Mouse (Mus musculus) yolk sac, embryonic 10.5 days (tissue): Measurements from ENCODE around the gene Bptf.
"Not testable (repeated sequence)": the region's sequence is repeated elsewhere in the genome, so short reads cannot be mapped to it uniquely, and the experiment has no call there.

Experiments
- DNase-seq: peaks from one replicate; pipeline ENCODE4 v3.0.0-alpha.2; 2017; ENCODE audit warnings: low spot score

Gene Bptf

GRCm38 (mm10) chr11:107016893-107017292 lies 115.0 kb downstream of the Bptf start:
- no peak for DNase-seq

- DNase-seq: not testable (repeated sequence)
Observed at GRCm38 (mm10) chr11:107015535-107016187, 116.3 kb downstream of the Bptf start.

GRCm38 (mm10) chr11:107014597-107015309 lies 117.2 kb downstream of the Bptf start:
- peak; percentile 82 for DNase-seq

GRCm38 (mm10) chr11:107014020-107014585 lies 117.8 kb downstream of the Bptf start:
- no peak for DNase-seq

- peak; percentile 97 for DNase-seq
Observed at GRCm38 (mm10) chr11:107012324-107013017, 119.5 kb downstream of the Bptf start.

GRCm38 (mm10) chr11:107011669-107012323 lies 120.1 kb downstream of the Bptf start:
- DNase-seq: peak; percentile 39

GRCm38 (mm10) chr11:107011171-107011570 lies 120.8 kb downstream of the Bptf start:
- DNase-seq: no peak

- no peak for DNase-seq
Observed at GRCm38 (mm10) chr11:107010447-107010846, 121.5 kb downstream of the Bptf start.

GRCm38 (mm10) chr11:107005538-107005937 lies 126.4 kb downstream of the Bptf start:
- DNase-seq: no peak

GRCm38 (mm10) chr11:107001760-107002675 lies 129.9 kb downstream of the Bptf start:
- no peak for DNase-seq

GRCm38 (mm10) chr11:106999949-107000513 lies 131.9 kb downstream of the Bptf start:
- no peak for DNase-seq

- DNase-seq: peak; percentile 95
Observed at GRCm38 (mm10) chr11:106999151-106999948, 132.6 kb downstream of the Bptf start, which contains the start of gene Kpna2. Gene Kpna2 (minus strand): TSS chr11:106999541.

GRCm38 (mm10) chr11:106998651-106999150 lies 133.2 kb downstream of the Bptf start:
- DNase-seq: peak; percentile 51

GRCm38 (mm10) chr11:106997976-106998375 lies 134.0 kb downstream of the Bptf start:
- DNase-seq: no peak

GRCm38 (mm10) chr11:106996492-106996891 lies 135.4 kb downstream of the Bptf start:
- DNase-seq: not testable (repeated sequence)

GRCm38 (mm10) chr11:106994246-106995085 lies 137.5 kb downstream of the Bptf start:
- DNase-seq: no peak

- DNase-seq: no peak
Observed at GRCm38 (mm10) chr11:106987384-106987783, 144.5 kb downstream of the Bptf start.

- not testable (repeated sequence) for DNase-seq
Observed at GRCm38 (mm10) chr11:106985979-106986604, 145.8 kb downstream of the Bptf start.
